Mouse (Mus musculus) embryo, embryonic 10.5 days (tissue): ENCODE measurements around the gene Wdr11.

Experiments
- DNase-seq: peaks from one replicate; pipeline ENCODE4 v3.0.0-alpha.2; 2015; ENCODE audit warnings: low spot score

Gene Wdr11

DNA sequence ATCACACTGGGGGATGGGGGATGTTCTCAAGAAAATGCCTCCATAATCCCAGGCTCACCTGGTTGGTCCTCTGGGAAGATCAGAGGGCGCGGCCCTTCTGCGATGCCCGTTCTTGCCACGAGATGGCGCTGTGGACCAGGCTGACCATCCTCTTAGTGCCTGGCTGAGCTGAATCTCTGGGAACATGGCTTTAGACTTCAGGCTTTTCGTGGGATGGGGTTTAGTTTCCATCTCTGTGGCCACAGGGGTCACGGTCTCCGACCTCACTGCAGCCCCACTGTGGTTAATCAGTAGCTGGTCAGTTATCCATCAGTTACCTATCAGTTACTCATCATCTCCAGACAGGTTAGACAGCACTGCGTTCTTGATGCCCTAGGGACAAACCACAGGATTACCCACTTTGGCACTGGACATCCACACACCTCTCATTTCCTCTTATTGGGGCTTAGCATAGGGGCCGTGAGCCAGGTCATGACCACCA, 62.2 kb downstream of the Wdr11 start:
- DNase-seq, result peak; percentile 87

DNA sequence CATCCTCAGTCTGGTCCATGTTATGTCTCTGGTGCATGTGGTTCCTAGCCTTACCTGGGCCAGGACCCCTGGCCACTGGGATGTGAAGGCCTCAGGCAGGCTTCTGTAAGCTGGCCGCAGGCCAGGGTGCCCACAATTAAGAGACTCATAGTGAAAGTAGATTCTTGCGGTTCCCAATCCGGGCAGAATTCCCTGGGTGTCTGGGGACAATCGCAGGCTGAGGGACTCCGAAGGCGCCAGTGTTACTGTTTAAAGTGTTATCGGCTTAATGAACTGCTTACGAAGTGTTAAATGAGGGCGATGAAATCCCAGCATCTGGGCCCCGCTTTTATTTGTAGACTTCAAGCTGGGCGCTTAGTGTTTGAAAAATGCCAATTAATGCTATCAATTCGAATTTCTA, 63.3 kb downstream of the Wdr11 start:
- DNase-seq, result no peak

DNA sequence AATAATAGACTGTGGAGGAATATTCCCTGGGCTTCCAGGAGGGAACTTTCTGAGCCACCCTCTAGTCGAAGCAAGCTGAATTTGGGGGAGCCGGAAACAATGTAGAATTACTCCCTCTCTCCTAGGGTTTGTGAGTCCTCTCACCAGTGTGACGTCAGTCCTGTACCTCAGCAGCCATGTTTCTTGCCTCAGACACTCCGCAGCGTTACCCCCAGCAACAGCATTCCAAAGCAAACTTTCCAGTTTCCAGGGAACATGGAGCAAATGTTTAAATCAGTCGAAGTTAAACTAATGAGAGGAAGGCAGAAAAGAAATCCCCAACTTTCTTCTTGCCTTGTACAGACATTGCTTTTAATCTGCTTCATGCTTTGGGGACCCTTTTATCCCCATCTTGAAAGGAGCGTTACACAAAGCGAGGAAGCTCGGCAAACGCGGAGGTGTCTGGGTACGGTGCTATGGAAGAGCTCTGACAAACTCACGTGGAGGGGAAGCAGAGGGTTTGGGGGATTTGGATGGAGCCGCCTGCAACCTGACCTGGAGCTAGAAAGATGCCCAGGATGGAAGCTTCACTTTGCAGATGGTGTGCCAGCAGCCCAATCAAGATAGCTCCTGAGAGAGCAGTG, 64.1 kb downstream of the Wdr11 start:
- no peak for DNase-seq

DNA sequence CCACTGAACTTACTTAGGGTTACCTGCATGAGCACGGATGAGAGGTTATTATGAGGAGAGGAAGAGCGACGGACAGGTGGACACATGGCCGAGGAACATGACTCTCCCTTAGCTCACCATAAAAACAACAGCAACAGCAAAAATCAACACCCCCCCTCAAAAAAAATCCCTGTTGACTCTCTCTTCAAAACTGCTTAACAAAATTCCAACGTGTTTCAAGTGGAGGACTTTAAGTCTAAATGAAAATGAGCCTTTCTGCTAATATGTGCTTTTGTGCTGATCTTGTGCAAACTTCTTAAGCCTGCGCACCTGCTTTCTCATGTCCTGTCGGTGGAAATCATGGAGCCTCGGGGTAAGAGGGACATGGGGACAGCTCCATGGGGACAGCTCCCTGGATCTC, 66.2 kb downstream of the Wdr11 start:
- DNase-seq, result no peak

DNA sequence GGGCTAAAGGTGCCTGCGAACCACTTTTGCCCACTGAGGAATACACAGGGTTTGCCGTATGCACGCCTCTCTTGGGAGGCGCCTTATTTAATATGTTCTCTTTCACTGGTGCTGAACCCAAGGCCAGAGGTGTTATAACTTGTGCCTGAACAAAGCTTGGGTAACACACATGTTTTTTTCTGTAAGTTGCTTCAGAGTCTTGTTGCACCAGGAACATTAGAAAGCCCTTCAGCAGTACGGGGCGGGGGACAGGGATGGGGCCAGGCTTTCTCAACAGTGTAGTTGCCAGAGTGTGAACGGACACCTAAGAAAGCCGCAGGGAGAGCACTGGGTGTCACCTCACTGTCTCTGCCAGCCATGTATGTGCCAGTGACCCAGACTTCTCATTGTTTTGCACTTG, 68.1 kb downstream of the Wdr11 start:
- DNase-seq, result no peak

DNA sequence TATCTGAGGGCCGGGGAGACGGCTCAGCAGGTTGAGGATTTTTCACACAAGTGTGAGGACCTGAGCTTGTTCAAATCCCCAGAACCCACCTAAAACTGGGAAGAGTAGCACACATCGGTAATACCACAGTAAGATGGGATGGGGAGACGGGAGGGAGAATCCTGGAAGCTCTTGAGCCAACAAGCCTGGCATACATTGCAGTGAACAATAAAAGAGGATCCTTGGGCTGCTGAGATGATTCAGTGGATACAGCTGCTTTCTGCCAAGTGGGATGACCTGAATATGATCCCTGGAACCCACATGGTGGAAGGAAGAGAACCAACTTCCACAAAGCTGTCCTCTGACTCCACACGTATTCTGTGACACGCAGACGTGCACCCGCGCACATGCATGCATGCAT, 68.9 kb downstream of the Wdr11 start:
- no peak for DNase-seq

DNA sequence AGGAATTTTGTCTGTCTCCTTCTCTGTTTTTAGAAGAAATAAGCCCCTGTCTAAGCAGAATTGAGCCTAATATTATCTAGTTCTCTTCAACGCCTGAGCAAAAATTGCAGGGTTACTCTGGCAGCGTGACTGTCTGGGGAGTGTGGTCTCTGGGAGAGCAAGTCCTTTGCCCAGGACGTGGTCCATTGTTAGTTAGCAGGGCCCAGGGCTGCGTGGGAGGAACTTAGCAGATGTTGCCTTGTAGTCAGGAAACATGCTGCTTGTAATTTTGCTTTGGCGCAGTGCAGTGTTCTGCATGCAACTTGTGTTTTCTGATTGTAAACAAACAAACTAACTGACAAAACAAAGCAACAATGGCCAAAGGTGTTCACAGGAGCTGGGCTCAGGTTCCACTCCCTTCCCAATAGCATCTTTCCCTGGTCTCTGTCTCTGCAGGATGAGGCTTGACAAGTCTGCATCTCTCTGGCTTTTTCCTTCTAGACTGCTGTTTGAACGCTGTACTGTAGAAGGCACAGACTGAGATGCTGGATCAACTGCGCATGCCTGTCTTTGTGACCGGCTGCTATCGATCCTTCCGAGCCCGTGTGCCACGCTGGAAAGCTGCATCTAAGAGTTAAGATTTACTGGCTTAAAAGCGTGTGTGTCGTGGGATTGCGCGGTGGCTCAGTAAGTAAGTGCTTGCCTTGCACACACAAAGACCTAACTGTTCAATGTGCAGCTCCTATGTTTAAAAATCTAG, 70.6 kb downstream of the Wdr11 start:
- no peak for DNase-seq

DNA sequence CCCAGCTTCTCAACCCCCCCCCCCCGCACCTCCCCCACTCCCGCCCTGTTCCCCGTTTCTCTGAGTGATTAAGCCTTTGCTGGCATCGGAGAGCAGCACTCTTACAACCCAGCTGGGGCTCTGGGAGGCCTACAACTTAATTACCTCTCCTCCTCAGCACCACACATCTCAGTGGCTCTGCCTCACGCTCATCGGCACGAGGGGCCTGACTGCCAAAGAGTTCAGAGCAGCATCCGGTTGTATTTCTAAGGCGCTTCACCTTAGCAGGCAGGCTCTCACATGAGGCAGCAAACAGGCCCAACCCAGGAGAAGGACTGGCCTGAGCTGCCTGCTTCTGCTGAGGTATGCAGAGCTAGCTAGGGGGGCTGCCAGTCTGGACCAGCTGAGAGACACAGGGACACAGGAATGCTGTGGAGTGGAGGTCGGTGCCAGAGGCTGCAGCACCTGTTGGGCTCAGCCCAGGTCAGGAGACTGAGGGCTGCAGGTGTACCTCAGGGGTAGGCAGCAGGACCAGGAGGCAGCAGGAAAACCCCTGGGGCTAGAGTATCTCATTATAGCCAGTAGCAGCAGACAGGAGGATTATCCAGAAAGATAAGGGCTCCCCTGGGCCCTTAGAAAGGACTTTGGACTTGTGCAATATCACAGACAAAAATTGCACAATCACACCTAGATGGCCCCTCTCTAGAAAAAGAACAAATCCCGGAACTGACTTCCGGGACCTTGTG, 72.3 kb downstream of the Wdr11 start:
- no peak for DNase-seq

DNA sequence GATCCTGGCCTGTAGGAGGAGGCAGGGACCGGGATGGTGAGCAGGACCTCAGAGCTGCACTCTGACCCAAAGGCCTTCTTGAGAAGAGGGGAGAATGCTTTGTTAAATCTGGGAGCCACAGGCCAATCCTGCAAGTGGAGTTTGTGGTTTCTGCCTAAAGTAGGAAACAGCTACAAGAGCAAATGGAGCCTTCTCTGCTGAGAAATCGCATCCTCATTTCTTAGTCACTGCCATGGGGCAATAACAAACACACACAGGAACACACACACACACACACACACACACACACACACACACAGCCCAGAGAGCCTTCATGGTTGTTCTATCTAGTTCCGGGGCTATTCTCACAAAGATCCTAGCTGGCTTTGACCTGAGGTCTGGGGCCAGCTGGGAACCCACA, 73.7 kb downstream of the Wdr11 start:
- DNase-seq, result no peak

DNA sequence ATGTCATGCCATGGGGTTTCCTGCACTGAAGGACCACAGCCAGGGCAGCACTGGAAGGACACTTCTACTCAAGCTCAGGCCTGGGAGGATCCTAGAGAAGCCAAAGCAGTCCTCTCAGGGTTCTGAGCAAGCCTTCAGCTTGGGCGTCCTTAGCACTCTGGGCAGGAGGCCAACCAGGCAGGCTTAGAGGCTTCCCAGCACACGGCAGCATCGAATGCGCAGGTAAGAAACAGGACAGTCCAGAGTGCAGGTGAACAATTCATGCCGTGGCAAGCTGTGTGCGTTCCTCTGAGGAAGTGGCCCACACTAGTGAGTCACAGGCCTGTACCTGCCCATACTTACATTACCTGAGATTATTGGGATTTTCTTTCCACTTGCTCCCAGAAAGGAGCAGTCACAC, 74.3 kb downstream of the Wdr11 start:
- no peak for DNase-seq

DNA sequence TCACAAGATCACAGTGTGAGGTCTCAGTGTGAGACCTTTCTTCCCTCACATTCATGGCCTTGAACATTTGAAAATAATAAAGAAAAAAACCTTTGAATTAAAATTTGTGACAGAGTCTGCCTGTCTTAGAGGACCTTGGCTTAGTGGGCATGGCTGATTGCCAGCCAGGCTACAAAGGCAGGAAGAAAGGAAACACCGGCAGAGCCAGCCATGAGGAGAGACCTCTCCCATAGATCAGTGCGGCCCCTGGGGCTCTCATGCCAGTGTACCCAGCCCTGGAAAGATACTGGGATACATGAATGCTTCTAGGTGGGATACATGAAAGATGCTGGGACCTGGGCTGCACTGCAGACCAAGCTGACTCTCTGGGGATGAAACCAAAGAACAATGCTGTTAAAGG, 74.9 kb downstream of the Wdr11 start:
- no peak for DNase-seq

DNA sequence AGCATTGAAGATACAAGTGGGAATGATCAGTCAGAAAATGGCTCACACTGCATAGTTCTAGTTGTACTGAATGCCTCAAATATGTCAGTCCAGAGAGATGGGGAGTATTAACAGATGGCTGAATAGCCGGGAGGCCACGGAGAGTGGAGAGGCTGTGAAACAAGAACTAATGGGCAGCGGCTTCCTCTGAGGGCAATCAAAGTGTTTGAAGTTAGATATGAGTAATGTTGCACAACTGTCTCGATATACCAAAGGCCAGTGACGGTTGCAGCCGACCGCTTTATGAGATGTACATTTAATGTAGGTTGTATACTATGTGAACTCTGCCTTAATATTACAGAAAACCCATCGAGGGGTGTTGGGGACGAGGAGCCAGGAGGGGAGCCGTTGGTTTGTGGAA, 78.6 kb downstream of the Wdr11 start:
- no peak for DNase-seq

DNA sequence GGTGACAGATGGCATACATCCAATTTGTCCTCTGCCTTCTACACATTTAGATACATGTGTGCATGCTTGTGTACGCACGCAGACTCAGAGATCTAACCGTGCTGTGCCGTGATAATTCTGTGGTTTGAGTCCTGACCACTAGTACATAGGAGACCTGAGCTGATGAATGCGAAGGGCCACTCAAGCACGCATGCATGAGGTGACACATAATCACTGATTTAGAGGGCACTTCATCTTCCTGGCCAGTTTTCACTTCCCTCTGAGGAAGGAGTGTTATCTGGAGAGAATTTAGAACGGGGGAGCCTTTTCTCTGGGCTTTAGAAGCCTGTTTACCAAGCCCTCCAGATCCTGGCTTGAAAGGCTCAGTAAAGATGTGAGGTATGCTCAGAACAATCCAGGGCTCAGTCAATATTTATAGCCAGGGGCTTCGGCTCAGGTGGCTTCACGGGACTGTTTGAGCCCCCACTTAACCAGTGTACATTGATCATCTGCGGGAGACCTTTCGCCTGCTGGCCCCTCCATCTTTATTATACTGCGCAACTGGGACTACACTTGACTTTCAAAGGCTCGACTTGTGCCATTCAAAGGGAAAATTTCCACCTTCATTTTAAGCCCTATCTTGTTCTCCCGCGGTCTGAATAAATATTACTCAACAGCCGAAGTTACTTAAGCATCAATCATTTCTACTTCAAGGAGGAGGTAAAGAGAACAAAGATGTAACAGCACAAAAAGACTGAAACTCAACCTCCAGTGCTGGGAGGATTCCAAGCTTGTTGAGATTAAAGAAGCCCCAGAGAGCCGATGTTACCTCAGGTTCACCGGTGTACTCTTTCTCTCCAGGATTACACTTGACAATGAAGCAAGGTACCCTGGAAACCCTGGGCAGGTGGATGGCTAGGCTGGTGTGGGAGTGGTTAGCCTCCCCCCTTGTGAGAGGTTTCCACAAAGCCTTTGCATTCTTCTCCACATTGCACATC, 80.3 kb downstream of the Wdr11 start:
- DNase-seq, result no peak

DNA sequence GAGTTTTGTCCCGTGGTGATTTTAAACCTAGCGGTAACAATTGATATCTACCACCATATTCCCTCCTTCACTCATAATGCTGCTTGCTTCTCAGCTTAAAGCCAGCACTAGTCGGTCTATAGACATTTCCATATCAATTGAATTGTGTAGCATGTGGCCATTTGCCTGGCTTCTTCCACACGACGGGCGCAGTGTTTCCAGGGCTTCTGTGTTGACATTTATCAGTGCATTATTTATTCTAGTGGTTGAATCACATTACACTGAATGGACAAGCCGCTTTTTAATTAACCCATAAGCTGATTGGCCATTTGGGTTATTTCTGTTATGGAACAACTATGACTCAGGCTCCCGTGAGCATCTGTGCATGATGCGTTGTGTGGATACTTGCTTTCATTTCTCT, 82.1 kb downstream of the Wdr11 start:
- no peak for DNase-seq

DNA sequence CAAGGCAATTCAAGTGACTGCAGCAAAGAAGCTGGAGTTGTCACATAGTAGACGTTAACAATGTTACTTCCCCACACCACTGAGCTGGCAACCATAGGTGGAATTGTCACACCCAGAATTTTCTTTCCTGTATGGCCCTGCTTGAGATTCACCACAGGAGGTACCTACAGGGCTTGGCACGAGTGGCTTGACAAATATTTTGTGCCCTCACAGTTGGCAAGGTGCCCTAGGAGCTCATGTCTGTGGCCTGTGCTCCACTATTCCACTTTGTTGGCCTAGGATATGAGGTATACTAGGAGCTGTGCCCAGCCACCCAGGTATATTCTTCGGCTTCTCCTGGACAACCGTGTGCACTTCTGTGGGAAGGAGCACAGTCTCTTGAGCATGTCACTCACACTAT, 82.9 kb downstream of the Wdr11 start:
- DNase-seq, result no peak

DNA sequence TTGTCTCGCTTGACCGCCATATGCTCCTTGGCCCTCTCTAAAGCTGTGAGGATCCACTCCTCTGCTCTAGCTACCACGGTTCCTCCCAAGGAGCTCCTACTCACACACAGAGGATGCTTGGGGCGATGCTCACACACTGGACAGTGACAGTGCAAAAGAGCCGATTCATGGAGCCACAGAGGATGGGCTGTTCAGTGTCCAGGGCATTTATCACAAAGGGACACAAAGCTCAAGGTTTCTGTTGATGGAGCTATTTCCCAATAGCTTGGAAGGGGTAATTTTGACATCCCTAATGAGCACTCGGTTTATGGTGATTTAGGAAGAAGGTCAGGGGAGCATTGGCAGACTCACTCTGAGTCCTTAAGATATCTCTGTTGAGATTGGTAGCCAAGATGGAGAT, 84.2 kb downstream of the Wdr11 start:
- DNase-seq, result no peak

DNA sequence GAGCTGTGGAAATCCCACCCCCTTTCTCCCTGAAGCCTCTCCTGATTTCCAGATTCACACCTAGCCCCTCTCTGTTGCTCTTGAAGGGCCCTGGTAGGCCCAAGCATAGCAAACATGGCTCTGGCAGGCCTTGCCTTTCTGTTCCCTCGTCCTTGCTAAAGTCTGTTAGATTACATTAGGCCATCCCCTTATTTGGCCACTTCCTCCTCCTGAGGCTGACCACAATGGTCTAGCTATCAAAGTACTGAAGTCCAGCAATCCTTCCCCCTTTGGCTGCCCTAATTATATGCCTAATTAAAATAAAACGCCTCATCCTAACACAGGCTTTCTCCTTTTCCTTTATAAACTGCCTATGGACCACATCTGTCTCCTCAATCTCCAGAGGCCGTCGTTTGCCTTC, 85.5 kb downstream of the Wdr11 start:
- DNase-seq, result no peak

DNA sequence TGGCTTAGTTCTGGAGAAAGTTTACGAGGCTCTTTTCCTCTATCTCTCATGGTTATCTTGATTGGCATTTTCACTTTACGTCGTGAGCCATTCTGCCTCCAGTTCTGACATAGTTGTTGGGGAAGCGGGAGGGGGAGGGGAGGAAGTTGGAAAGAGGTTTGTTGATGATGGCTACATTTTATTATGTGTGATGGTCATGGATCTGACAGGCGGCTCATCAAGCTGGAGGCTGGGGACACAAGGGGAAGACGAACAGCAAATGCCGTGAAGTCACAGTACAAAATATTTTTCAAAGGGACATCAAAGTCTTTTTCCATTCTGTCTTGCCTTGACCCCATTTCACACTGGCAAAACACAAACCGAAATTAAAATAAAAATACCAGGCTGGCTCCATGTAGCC, 86.8 kb downstream of the Wdr11 start:
- no peak for DNase-seq

DNA sequence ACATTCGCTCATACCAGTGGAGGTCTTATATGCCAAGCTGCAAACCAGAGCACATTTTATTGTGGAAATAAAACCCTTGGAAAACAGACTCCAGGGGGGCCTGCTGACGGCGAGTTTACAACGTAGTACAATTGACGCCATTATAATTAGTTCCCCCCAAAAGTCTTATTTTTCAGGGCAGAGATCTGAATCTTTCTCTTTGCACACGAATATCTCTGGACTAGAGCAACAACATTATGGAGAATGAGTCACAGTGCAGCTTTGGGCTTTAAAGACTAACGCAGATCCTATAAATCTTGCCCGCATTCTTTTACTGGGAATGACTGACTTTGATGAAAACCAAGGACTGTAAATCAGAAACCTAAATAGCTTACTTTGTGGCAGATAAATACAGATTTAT, 87.3 kb downstream of the Wdr11 start:
- DNase-seq, result peak; percentile 63

DNA sequence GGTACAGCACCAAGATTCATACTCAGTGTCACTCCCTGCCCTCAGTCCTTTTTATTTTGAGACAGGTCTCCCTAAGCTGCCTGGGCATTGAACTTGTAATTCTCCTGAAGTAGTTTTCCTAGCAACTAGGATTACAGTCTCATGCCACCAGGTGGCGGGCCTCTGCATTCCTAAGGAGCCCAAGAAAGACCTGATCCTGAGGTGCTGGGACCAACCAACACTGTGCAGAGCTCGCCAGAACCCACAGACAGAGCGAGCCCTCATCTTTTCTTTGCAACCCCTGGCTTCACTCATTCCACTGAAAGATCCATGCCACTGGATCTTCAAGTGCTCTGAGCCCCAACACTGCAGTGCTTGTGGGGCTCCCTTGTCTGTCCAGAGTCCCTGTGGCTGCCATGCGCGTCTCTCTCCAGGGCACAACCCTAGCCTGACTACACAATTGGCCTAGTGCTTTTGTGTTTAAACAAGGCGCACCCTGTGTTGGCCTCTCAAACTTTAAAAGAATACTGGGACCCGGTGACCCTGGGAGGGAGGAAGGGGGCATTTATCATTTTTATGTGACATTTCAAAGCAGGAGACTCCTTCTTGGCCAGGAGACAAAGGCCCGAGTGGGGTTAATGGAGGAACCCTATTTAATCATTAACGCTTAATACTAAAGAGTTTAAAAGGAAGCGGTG, 89.0 kb downstream of the Wdr11 start:
- peak; percentile 89 for DNase-seq

DNA sequence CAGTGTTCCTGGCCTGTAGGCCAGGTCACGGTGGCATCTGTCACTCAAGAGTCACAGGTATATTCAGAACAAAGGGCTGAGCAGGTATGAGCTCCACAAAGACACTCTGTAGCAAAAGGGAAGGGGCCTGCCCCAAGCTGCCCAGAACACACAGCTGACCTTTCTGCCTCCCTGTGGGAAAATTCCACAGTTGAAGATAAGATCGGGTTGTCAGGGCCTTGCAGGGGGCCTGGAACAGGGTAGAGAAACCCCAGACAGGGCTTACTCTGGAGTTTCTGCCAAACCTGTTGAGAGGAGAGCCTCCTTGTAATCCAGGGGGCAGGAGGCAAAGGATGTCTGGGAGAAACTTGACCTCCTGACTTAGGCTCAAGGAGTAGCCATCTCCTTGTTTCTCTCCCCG, 90.9 kb downstream of the Wdr11 start:
- DNase-seq, result no peak

DNA sequence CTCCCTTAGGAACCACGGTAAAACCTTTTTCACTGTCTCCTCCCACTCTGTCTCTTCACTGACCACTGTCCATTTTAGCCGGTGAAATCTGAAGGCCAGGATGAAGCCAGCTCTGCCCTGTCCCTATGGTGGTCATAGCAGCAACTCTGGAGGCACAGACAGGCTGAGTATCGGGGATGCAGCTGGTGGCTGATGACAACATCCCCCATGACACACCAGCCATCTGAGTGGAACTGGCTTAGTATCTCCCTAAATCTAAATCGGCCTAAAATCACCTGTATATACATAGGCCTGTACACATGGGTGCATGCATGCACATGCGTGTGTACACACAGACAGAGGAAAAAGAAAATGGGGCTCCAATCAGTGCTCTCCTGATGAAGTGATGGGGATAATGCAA, 93.7 kb downstream of the Wdr11 start:
- DNase-seq, result no peak
